Mouse (Mus musculus) MEL (cell line): ENCODE data around the gene Grik5.

ENCODE experiments used
- CTCF ChIP-seq, 3 experiments: IDR thresholded peaks in 2 of 3; conservative IDR thresholded peaks in 1 of 3; 2 replicates each; pipeline ENCODE4 v1.5.1; 2011 to 2012; ENCODE audit warnings: low read length in 3 of 3, low read depth in 2 of 3, mild to moderate bottlenecking in 2 of 3, improper control_type of control experiment in 1 of 3, inconsistent platforms in 1 of 3, mixed read lengths in 1 of 3, moderate library complexity in 1 of 3; ENCODE audit not compliant: control insufficient read depth in 1 of 3, insufficient read depth in 1 of 3, poor library complexity in 1 of 3, severe bottlenecking in 1 of 3
- ELF1 ChIP-seq: IDR thresholded peaks from 2 replicates; pipeline ENCODE4 v1.6.1; 2014; ENCODE audit warnings: low read depth, mild to moderate bottlenecking, inconsistent platforms, low read length, improper control_type of control experiment, moderate library complexity
- ETS1 ChIP-seq: IDR thresholded peaks from 2 replicates; pipeline ENCODE4 v1.6.1; 2012; ENCODE audit warnings: low read depth, mild to moderate bottlenecking, inconsistent platforms, low read length, improper control_type of control experiment, moderate library complexity
- GABPA ChIP-seq: IDR thresholded peaks from 2 replicates; pipeline ENCODE4 v1.6.1; 2012; ENCODE audit warnings: low read depth, mild to moderate bottlenecking, inconsistent platforms, low read length, improper control_type of control experiment, moderate library complexity
- GATA1 ChIP-seq: IDR thresholded peaks from 2 replicates; pipeline ENCODE4 v1.6.1; 2011; ENCODE audit warnings: low read depth, low read length, improper control_type of control experiment
- MAZ ChIP-seq: IDR thresholded peaks from 2 replicates; pipeline ENCODE4 v1.6.1; 2012; ENCODE audit warnings: low read depth, mild to moderate bottlenecking, inconsistent platforms, low read length, improper control_type of control experiment
- MXI1 ChIP-seq: IDR thresholded peaks from 2 replicates; pipeline ENCODE4 v1.6.1; 2011; ENCODE audit warnings: mild to moderate bottlenecking, low read depth, low read length, improper control_type of control experiment
- MYC ChIP-seq: IDR thresholded peaks from 2 replicates; pipeline ENCODE4 v1.6.1; 2011; ENCODE audit warnings: low read depth, mild to moderate bottlenecking, low read length, improper control_type of control experiment, moderate library complexity
- POLR2AphosphoS2 ChIP-seq: IDR thresholded peaks from 2 replicates; pipeline ENCODE4 v1.6.1; 2011; ENCODE audit warnings: low read length, improper control_type of control experiment
- USF1 ChIP-seq: IDR thresholded peaks from 2 replicates; pipeline ENCODE4 v1.6.1; 2014; ENCODE audit warnings: low read depth, mild to moderate bottlenecking, inconsistent platforms, low read length, improper control_type of control experiment, moderate library complexity
- USF2 ChIP-seq, 2 experiments: IDR thresholded peaks; 2 replicates each; pipeline ENCODE4 v1.6.1; 2011 to 2012; ENCODE audit warnings: improper control_type of control experiment in 2 of 2, low read length in 2 of 2, borderline replicate concordance in 1 of 2, inconsistent platforms in 1 of 2, low read depth in 1 of 2, mild to moderate bottlenecking in 1 of 2; ENCODE audit not compliant: insufficient read depth in 1 of 2

DNA sequence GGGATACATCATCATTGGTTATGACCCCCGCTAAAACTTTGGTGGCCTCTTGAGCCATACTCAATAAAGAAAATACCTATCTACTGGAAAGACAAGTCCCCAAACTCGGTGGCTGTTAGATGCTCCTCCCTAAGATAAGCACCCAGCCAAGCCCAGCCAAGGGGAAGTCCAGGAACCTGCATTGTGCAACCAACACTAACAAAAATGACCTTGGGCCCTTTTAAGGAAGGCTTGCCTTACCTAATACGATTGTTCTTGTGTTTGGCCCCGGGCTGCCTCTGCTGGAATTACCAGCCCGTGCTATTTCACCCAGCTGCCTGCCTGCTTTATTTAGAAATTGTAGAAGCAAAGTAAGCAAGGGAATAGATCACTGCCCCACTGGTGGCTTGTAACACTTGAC lies 12.5 kb upstream of the Grik5 start:
- no peak for TF ChIP-seq CTCF (IDR thresholded peaks at IDR 0.05 in 2 of 3, conservative IDR thresholded peaks at IDR 0.05 in 1 of 3; ENCODE audit: control insufficient read depth in 1 of 3, insufficient read depth in 1 of 3, low read depth in 2 of 3, low read length in 3 of 3, poor library complexity in 1 of 3, severe bottlenecking in 1 of 3)
- TF ChIP-seq ETS1: no peak
- TF ChIP-seq MXI1: no peak
- peak; percentile 64; the same call in 1 of the 2 replicates for TF ChIP-seq POLR2AphosphoS2
- TF ChIP-seq MYC: no peak
- peak; percentile 73 for TF ChIP-seq GATA1
- TF ChIP-seq USF2 (IDR thresholded peaks at IDR 0.05; ENCODE audit: borderline replicate concordance in 1 of 2, insufficient read depth in 1 of 2, low read depth in 1 of 2, low read length in 2 of 2): no peak
- no peak for TF ChIP-seq USF1
- no peak for TF ChIP-seq MAZ
- TF ChIP-seq GABPA: no peak
- no peak for TF ChIP-seq ELF1
